Mouse (Mus musculus): Measurements from ENCODE around the gene Hist1h4b. TPM values are rescaled to one million over a fixed set of nuclear protein-coding genes. Genes with fewer than 3 reads are reported as not detected.

The Hist1h4b gene
- total and polyA plus RNA-seq, 2 experiments, result 63.4 TPM; not detected in 1

- no peak for DNase-seq (ENCODE audit: extremely low read depth, low read depth, low spot score)
- Histone ChIP-seq H3K27me3 (ENCODE audit: control insufficient read depth, insufficient read depth, low read length) (no peaks in the 10 kb centered on the region), H3K4me3 (ENCODE audit: insufficient read depth, low read depth, low read length) (no peak overlapping the region), H3K27ac (replicated peaks; ENCODE audit: insufficient read depth, low read depth, low read length) (no peak overlapping the region), H3K9ac (ENCODE audit: low read depth, low read length) (no peak overlapping the region), H3K4me1 (ENCODE audit: control insufficient read depth, insufficient read depth, low read length) (no peaks in the 10 kb centered on the region), H3K36me3 (ENCODE audit: control insufficient read depth, insufficient read depth, low read length) (no peaks in the 10 kb centered on the region), H3K79me2 (ENCODE audit: control insufficient read depth, insufficient read depth, low read length) (no peaks in the 10 kb centered on the region)
- TF ChIP-seq POLR2A (IDR thresholded peaks at IDR 0.05; ENCODE audit: extremely low read depth, insufficient read depth, low read length) (no peak), CTCF (IDR thresholded peaks at IDR 0.05; ENCODE audit: low read depth, low read length) (no peak)
- WGBS, result 36% methylated on average over 21 of the region's 21 CpGs
These were observed 15.9 kb downstream of the Hist1h4b start for GRCm38 (mm10) chr13:23772561-23773313.

GRCm38 (mm10) chr13:23778339-23778738 lies 21.5 kb downstream of the Hist1h4b start:
- DNase-seq (ENCODE audit: extremely low read depth, low read depth, low spot score), result peak; percentile 85

GRCm38 (mm10) chr13:23779025-23779424 lies 22.2 kb downstream of the Hist1h4b start:
- Histone ChIP-seq H3K27me3 (ENCODE audit: control insufficient read depth, insufficient read depth, low read length) (no peaks in the 10 kb centered on the region), H3K36me3 (ENCODE audit: control insufficient read depth, insufficient read depth, low read length) (no peaks in the 10 kb centered on the region), H3K4me1 (ENCODE audit: control insufficient read depth, insufficient read depth, low read length) (peaks cover 4% of the 10 kb centered on the region; the same call in 1 of the 2 replicates), H3K27ac (replicated peaks; ENCODE audit: insufficient read depth, low read depth, low read length) (no peak overlapping the region), H3K4me3 (ENCODE audit: insufficient read depth, low read depth, low read length) (no peak overlapping the region), H3K9ac (ENCODE audit: low read depth, low read length) (no peak overlapping the region), H3K79me2 (ENCODE audit: control insufficient read depth, insufficient read depth, low read length) (no peaks in the 10 kb centered on the region)
- WGBS, result 89% methylated on average over 4 of the region's 4 CpGs
- no peak for TF ChIP-seq POLR2A (IDR thresholded peaks at IDR 0.05; ENCODE audit: extremely low read depth, insufficient read depth, low read length)
- DNase-seq (ENCODE audit: extremely low read depth, low read depth, low spot score), result no peak

More at GRCm38 (mm10) chr13:23778339-23778738, 21.5 kb downstream of the Hist1h4b start:
- peaks cover 4% of the 10 kb centered on the region; the same call in 1 of the 2 replicates for H3K4me1 ChIP-seq (ENCODE audit: control insufficient read depth, insufficient read depth, low read length)
- TF ChIP-seq CTCF (IDR thresholded peaks at IDR 0.05; ENCODE audit: low read depth, low read length) (no peak), POLR2A (IDR thresholded peaks at IDR 0.05; ENCODE audit: extremely low read depth, insufficient read depth, low read length) (no peak)
- H3K27ac ChIP-seq (replicated peaks; ENCODE audit: insufficient read depth, low read depth, low read length), result no peak overlapping the region
- H3K36me3 ChIP-seq (ENCODE audit: control insufficient read depth, insufficient read depth, low read length), result no peaks in the 10 kb centered on the region
- no peaks in the 10 kb centered on the region for H3K79me2 ChIP-seq (ENCODE audit: control insufficient read depth, insufficient read depth, low read length)
- no peaks in the 10 kb centered on the region for H3K27me3 ChIP-seq (ENCODE audit: control insufficient read depth, insufficient read depth, low read length)
- WGBS, result 59% methylated on average over 7 of the region's 7 CpGs
- H3K9ac ChIP-seq (ENCODE audit: low read depth, low read length), result no peak overlapping the region
- no peak overlapping the region for H3K4me3 ChIP-seq (ENCODE audit: insufficient read depth, low read depth, low read length)

GRCm38 (mm10) chr13:23792520-23792919 lies 35.7 kb downstream of the Hist1h4b start:
- Histone ChIP-seq H3K9ac (ENCODE audit: low read depth, low read length) (no peak overlapping the region; the same call in 1 of the 2 replicates), H3K27ac (replicated peaks; ENCODE audit: insufficient read depth, low read depth, low read length) (no peak overlapping the region), H3K79me2 (ENCODE audit: control insufficient read depth, insufficient read depth, low read length) (no peaks in the 10 kb centered on the region), H3K27me3 (ENCODE audit: control insufficient read depth, insufficient read depth, low read length) (no peaks in the 10 kb centered on the region), H3K36me3 (ENCODE audit: control insufficient read depth, insufficient read depth, low read length) (no peaks in the 10 kb centered on the region), H3K4me3 (ENCODE audit: insufficient read depth, low read depth, low read length) (no peak overlapping the region), H3K4me1 (ENCODE audit: control insufficient read depth, insufficient read depth, low read length) (no peaks in the 10 kb centered on the region; the same call in 1 of the 2 replicates)
- 10% methylated on average over 2 of the region's 2 CpGs for whole genome bisulfite sequencing
- TF ChIP-seq POLR2A (IDR thresholded peaks at IDR 0.05; ENCODE audit: extremely low read depth, insufficient read depth, low read length) (no peak), CTCF (IDR thresholded peaks at IDR 0.05; ENCODE audit: low read depth, low read length) (peak; percentile 50)
- DNase-seq (ENCODE audit: extremely low read depth, low read depth, low spot score), result peak; percentile 79

GRCm38 (mm10) chr13:23799405-23799804 lies 42.6 kb downstream of the Hist1h4b start:
- TF ChIP-seq POLR2A (IDR thresholded peaks at IDR 0.05; ENCODE audit: extremely low read depth, insufficient read depth, low read length) (no peak), CTCF (IDR thresholded peaks at IDR 0.05; ENCODE audit: low read depth, low read length) (no peak)
- Histone ChIP-seq H3K27me3 (ENCODE audit: control insufficient read depth, insufficient read depth, low read length) (no peaks in the 10 kb centered on the region), H3K4me3 (ENCODE audit: insufficient read depth, low read depth, low read length) (no peak overlapping the region), H3K4me1 (ENCODE audit: control insufficient read depth, insufficient read depth, low read length) (no peaks in the 10 kb centered on the region), H3K79me2 (ENCODE audit: control insufficient read depth, insufficient read depth, low read length) (no peaks in the 10 kb centered on the region; the same call in 1 of the 2 replicates), H3K27ac (replicated peaks; ENCODE audit: insufficient read depth, low read depth, low read length) (no peak overlapping the region), H3K36me3 (ENCODE audit: control insufficient read depth, insufficient read depth, low read length) (no peaks in the 10 kb centered on the region), H3K9ac (ENCODE audit: low read depth, low read length) (no peak overlapping the region)
- WGBS, result 71% methylated on average over 5 of the region's 5 CpGs
- DNase-seq (ENCODE audit: extremely low read depth, low read depth, low spot score), result no peak

- Histone ChIP-seq H3K79me2 (ENCODE audit: control insufficient read depth, insufficient read depth, low read length) (peaks cover 2% of the 10 kb centered on the region; the same call in 1 of the 2 replicates), H3K9ac (ENCODE audit: low read depth, low read length) (no peak overlapping the region), H3K36me3 (ENCODE audit: control insufficient read depth, insufficient read depth, low read length) (no peaks in the 10 kb centered on the region; the same call in 1 of the 2 replicates), H3K27me3 (ENCODE audit: control insufficient read depth, insufficient read depth, low read length) (no peaks in the 10 kb centered on the region), H3K4me1 (ENCODE audit: control insufficient read depth, insufficient read depth, low read length) (peaks cover 1% of the 10 kb centered on the region; the same call in 1 of the 2 replicates), H3K4me3 (ENCODE audit: insufficient read depth, low read depth, low read length) (no peak overlapping the region), H3K27ac (replicated peaks; ENCODE audit: insufficient read depth, low read depth, low read length) (no peak overlapping the region)
- TF ChIP-seq CTCF (IDR thresholded peaks at IDR 0.05; ENCODE audit: low read depth, low read length), result no peak
- TF ChIP-seq POLR2A (IDR thresholded peaks at IDR 0.05; ENCODE audit: extremely low read depth, insufficient read depth, low read length), result no peak
- 25% methylated on average over 2 of the region's 2 CpGs for WGBS
- DNase-seq (ENCODE audit: extremely low read depth, low read depth, low spot score), result peak; percentile 98
These were observed 47.7 kb downstream of the Hist1h4b start for GRCm38 (mm10) chr13:23804532-23804931.
